Mouse (Mus musculus): Measurements from ENCODE around the gene Alox8. TPM values are rescaled to one million over a fixed set of nuclear protein-coding genes. Genes with fewer than 3 reads are reported as not detected.

The Alox8 gene
- polyA plus RNA-seq, 1 experiment from 2014 or later: not detected

DNA sequence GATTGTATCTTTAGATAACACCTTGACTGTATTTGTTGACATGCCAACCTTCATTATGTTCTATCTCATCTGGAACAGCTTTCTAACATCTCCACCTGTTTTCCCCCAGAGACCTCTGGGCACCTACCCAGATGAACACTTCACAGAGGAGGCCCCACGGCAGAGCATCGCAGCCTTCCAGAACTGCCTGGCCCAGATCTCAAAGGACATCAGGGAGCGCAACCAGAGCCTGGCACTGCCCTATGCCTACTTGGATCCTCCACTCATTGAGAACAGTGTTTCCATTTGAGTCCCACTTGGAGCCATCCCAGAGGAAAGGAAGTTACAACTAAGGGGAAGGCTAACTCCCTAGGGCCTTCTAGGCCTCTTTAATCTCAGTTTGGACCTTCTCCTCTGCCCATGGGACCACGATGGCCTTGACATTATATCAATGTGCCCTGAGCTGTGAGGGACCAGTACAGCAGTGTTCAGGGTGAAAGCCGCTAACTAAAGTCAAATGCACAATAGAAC lies 49.1 kb downstream of the Alox8 start:
- peaks cover 4% of the 10 kb centered on the region; the same call in 1 of the 2 replicates for H3K4me1 ChIP-seq (ENCODE audit: control insufficient read depth, insufficient read depth, low read length)
- H3K4me2 ChIP-seq (ENCODE audit: low read depth, low read length): no peak overlapping the region
- no peaks in the 10 kb centered on the region for H3K27me3 ChIP-seq (replicated peaks; ENCODE audit: control insufficient read depth, insufficient read depth, low read length)
- no peak overlapping the region for H3K4me3 ChIP-seq (ENCODE audit: low read depth, low read length)
- 87% methylated on average over 5 of the region's 5 CpGs for WGBS
- DNase-seq (ENCODE audit: low spot score) (no peak), ATAC-seq (ENCODE audit: low read depth) (no peak)
- H3K9me3 ChIP-seq (ENCODE audit: control insufficient read depth, low read length): no peaks in the 10 kb centered on the region
- no peak overlapping the region for H3K9ac ChIP-seq (ENCODE audit: low read depth, low read length)
- no peaks in the 10 kb centered on the region for H3K36me3 ChIP-seq (ENCODE audit: control insufficient read depth, insufficient read depth, low read length)
- no peak overlapping the region for H3K27ac ChIP-seq (replicated peaks; ENCODE audit: low read depth, low read length)

DNA sequence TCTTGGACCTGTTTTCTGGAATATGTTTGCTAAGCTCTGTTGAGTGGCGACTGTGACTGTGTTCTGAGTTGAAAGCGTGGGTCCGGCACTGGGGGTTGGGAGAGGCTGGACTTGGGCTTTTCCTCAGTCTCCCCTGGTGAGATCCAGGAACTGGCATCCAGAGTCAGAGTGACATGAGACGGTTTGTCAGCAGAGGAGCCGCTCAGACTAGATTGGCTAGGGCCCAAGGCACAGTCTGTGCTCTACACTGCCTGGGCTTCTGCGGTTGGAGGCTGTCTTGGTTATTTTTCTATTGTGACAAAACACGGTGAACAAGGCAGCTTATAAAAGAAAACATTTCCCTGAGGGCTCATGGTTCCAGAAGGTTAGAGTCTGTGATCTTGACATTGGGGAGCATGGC lies 50.1 kb downstream of the Alox8 start:
- H3K9ac ChIP-seq (ENCODE audit: low read depth, low read length): no peak overlapping the region
- H3K27ac ChIP-seq (replicated peaks; ENCODE audit: low read depth, low read length): no peak overlapping the region
- no peak overlapping the region for H3K4me3 ChIP-seq (ENCODE audit: low read depth, low read length)
- ATAC-seq (ENCODE audit: low read depth) (no peak), DNase-seq (ENCODE audit: low spot score) (no peak)
- peaks cover 4% of the 10 kb centered on the region; the same call in 1 of the 2 replicates for H3K4me1 ChIP-seq (ENCODE audit: control insufficient read depth, insufficient read depth, low read length)
- no peaks in the 10 kb centered on the region for H3K9me3 ChIP-seq (ENCODE audit: control insufficient read depth, low read length)
- H3K27me3 ChIP-seq (replicated peaks; ENCODE audit: control insufficient read depth, insufficient read depth, low read length): no peaks in the 10 kb centered on the region
- H3K36me3 ChIP-seq (ENCODE audit: control insufficient read depth, insufficient read depth, low read length): no peaks in the 10 kb centered on the region
- no peak overlapping the region for H3K4me2 ChIP-seq (ENCODE audit: low read depth, low read length)
- WGBS: 69% methylated on average over 7 of the region's 7 CpGs

DNA sequence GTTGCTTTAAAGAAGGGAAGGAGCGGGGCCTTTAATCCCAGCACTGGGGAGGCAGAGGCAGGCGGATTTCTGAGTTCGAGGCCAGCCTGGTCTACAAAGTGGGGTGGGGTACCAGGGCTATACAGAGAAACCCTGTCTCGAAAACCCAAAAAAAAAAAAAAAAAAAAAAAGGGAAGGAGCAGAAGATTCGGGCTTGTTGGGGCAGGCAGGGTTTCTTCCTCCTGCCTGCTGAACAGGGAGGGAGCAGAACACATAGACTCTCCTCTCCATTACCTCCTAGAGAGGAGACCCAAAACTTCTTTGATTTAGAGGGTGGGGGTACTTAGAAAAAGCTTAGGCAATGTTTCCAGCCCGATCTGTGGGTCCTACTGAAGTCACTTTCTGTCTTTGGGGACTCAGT lies 62.3 kb downstream of the Alox8 start:
- Histone ChIP-seq H3K4me1 (ENCODE audit: control insufficient read depth, insufficient read depth, low read length) (no peaks in the 10 kb centered on the region; the same call in 1 of the 2 replicates), H3K36me3 (ENCODE audit: control insufficient read depth, insufficient read depth, low read length) (no peaks in the 10 kb centered on the region), H3K9ac (ENCODE audit: low read depth, low read length) (no peak overlapping the region), H3K27ac (replicated peaks; ENCODE audit: low read depth, low read length) (no peak overlapping the region), H3K4me2 (ENCODE audit: low read depth, low read length) (no peak overlapping the region), H3K27me3 (replicated peaks; ENCODE audit: control insufficient read depth, insufficient read depth, low read length) (no peaks in the 10 kb centered on the region), H3K9me3 (ENCODE audit: control insufficient read depth, low read length) (no peaks in the 10 kb centered on the region), H3K4me3 (ENCODE audit: low read depth, low read length) (no peak overlapping the region)
- 90% methylated on average over 5 of the region's 6 CpGs for WGBS
- DNase-seq (ENCODE audit: low spot score): no peak
- no peak for ATAC-seq (ENCODE audit: low read depth)

DNA sequence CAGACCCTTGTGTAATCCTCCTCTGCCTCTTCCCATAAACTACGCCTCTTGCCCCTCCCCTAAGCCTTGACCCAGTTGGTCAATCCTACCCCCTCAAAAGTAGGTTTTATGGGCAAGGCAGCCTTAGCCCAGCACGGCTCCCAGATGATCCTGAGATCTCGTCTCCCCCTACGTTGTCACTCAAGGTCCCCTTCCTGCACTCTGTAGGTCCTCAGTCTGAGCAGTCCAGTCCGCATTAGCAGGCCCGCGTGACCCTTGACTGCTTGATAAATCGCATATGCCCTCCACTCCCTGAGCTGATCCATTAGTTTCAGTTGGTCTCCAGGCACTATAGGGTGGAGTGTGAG lies 63.0 kb downstream of the Alox8 start:
- ATAC-seq (ENCODE audit: low read depth): 0 out of 2 replicates have a peak, but pooled peaks have one; percentile 1
- DNase-seq (ENCODE audit: low spot score): no peak
- H3K9ac ChIP-seq (ENCODE audit: low read depth, low read length): peak overlapping the region; percentile 60
- peak overlapping the region; percentile 47 for H3K4me3 ChIP-seq (ENCODE audit: low read depth, low read length)
- H3K4me1 ChIP-seq (ENCODE audit: control insufficient read depth, insufficient read depth, low read length): no peaks in the 10 kb centered on the region; the same call in 1 of the 2 replicates
- H3K27ac ChIP-seq (replicated peaks; ENCODE audit: low read depth, low read length): no peak overlapping the region
- H3K36me3 ChIP-seq (ENCODE audit: control insufficient read depth, insufficient read depth, low read length): no peaks in the 10 kb centered on the region
- peak overlapping the region; percentile 70 for H3K4me2 ChIP-seq (ENCODE audit: low read depth, low read length)
- H3K9me3 ChIP-seq (ENCODE audit: control insufficient read depth, low read length): no peaks in the 10 kb centered on the region
- H3K27me3 ChIP-seq (replicated peaks; ENCODE audit: control insufficient read depth, insufficient read depth, low read length): no peaks in the 10 kb centered on the region
- WGBS: 20% methylated on average over 8 of the region's 8 CpGs

Other genes with a start within 250 kb of the Alox8 start
- gene Arhgef15, start 240.4 kb downstream of the Alox8 start, polyA plus RNA-seq (2014; fragmentation: Nextera tagmentation; extraction: Ambion mirVana): 7.3 and 8.9 TPM in 2 replicates
- 3.4 and 5.0 TPM in 2 replicates for gene Slc25a35, start 229.7 kb downstream of the Alox8 start, polyA plus RNA-seq (2014; fragmentation: Nextera tagmentation; extraction: Ambion mirVana)
- gene Rangrf, start 222.7 kb downstream of the Alox8 start, polyA plus RNA-seq (2014; fragmentation: Nextera tagmentation; extraction: Ambion mirVana): 44.9 and 50.1 TPM in 2 replicates
- 19.1 and 21.9 TPM in 2 replicates for gene Pfas, start 189.4 kb downstream of the Alox8 start, polyA plus RNA-seq (2014; fragmentation: Nextera tagmentation; extraction: Ambion mirVana)
- gene Ctc1, start 181.9 kb downstream of the Alox8 start, polyA plus RNA-seq (2014; fragmentation: Nextera tagmentation; extraction: Ambion mirVana): 36.5 and 47.3 TPM in 2 replicates
- gene Aurkb, start 152.2 kb downstream of the Alox8 start, polyA plus RNA-seq (2014; fragmentation: Nextera tagmentation; extraction: Ambion mirVana): 92.5 and 112 TPM in 2 replicates
- 12.1 and 12.4 TPM in 2 replicates for gene Borcs6, start 138.1 kb downstream of the Alox8 start, polyA plus RNA-seq (2014; fragmentation: Nextera tagmentation; extraction: Ambion mirVana)
- 65.6 and 87.8 TPM in 2 replicates for gene Tmem107, start 127.0 kb downstream of the Alox8 start, polyA plus RNA-seq (2014; fragmentation: Nextera tagmentation; extraction: Ambion mirVana)
- 89.1 and 97.0 TPM in 2 replicates for gene Vamp2, start 109.4 kb downstream of the Alox8 start, polyA plus RNA-seq (2014; fragmentation: Nextera tagmentation; extraction: Ambion mirVana)
- 21.5 and 28.2 TPM in 2 replicates for gene Per1, start 102.6 kb downstream of the Alox8 start, polyA plus RNA-seq (2014; fragmentation: Nextera tagmentation; extraction: Ambion mirVana)
- 0.21 and 0.45 TPM in 2 replicates for gene Hes7, start 77.4 kb downstream of the Alox8 start, polyA plus RNA-seq (2014; fragmentation: Nextera tagmentation; extraction: Ambion mirVana)
- 0.14 and 0.63 TPM in 2 replicates for gene 9130213A22Rik, start 75.3 kb downstream of the Alox8 start, polyA plus RNA-seq (2014; fragmentation: Nextera tagmentation; extraction: Ambion mirVana)
- gene Aloxe3, start 71.9 kb downstream of the Alox8 start, polyA plus RNA-seq (2014; fragmentation: Nextera tagmentation; extraction: Ambion mirVana): 0.39 and 1.9 TPM in 2 replicates
- 0.62 and 4.8 TPM in 2 replicates for gene Alox12b, start 40.9 kb downstream of the Alox8 start, polyA plus RNA-seq (2014; fragmentation: Nextera tagmentation; extraction: Ambion mirVana)
- 0.15 and 0.33 TPM in 2 replicates for gene Gucy2e, start 39.2 kb upstream of the Alox8 start, polyA plus RNA-seq (2014; fragmentation: Nextera tagmentation; extraction: Ambion mirVana)
- 12.4 and 15.7 TPM in 2 replicates for gene Cntrob, start 125.9 kb upstream of the Alox8 start, polyA plus RNA-seq (2014; fragmentation: Nextera tagmentation; extraction: Ambion mirVana)
- gene Trappc1, start 126.1 kb upstream of the Alox8 start, polyA plus RNA-seq (2014; fragmentation: Nextera tagmentation; extraction: Ambion mirVana): 147 and 164 TPM in 2 replicates
- 1.7 and 2.0 TPM in 2 replicates for gene Kcnab3, start 128.4 kb upstream of the Alox8 start, polyA plus RNA-seq (2014; fragmentation: Nextera tagmentation; extraction: Ambion mirVana)
- 15.6 and 17.1 TPM in 2 replicates for gene Rnf227, start 142.6 kb upstream of the Alox8 start, polyA plus RNA-seq (2014; fragmentation: Nextera tagmentation; extraction: Ambion mirVana)
- gene Chd3, start 171.6 kb upstream of the Alox8 start, polyA plus RNA-seq (2014; fragmentation: Nextera tagmentation; extraction: Ambion mirVana): 68.9 and 73.3 TPM in 2 replicates
- 160 and 177 TPM in 2 replicates for gene Naa38, start 197.6 kb upstream of the Alox8 start, polyA plus RNA-seq (2014; fragmentation: Nextera tagmentation; extraction: Ambion mirVana)
- 23.8 and 24.2 TPM in 2 replicates for gene Cyb5d1, start 197.8 kb upstream of the Alox8 start, polyA plus RNA-seq (2014; fragmentation: Nextera tagmentation; extraction: Ambion mirVana)
- gene Tmem88, start 200.4 kb upstream of the Alox8 start, polyA plus RNA-seq (2014; fragmentation: Nextera tagmentation; extraction: Ambion mirVana): 19.2 and 21.0 TPM in 2 replicates
- gene Kdm6b, start 215.8 kb upstream of the Alox8 start, polyA plus RNA-seq (2014; fragmentation: Nextera tagmentation; extraction: Ambion mirVana): 24.2 and 24.3 TPM in 2 replicates